Mouse (Mus musculus) ES-E14 (cell line): ENCODE data around the gene Kidins220. TPM values are rescaled to one million over a fixed set of nuclear protein-coding genes. Genes with fewer than 3 reads are reported as not detected.

ENCODE experiments used
- DNase-seq: peaks from one replicate; pipeline ENCODE4 v3.0.0-alpha.2; 2013; ENCODE audit warnings: low read depth, low spot score
- H3K27ac ChIP-seq: 2 replicates; pipeline ENCODE4 v1.5.1; 2012; ENCODE audit warnings: low read depth, mild to moderate bottlenecking, low read length, moderate library complexity, mixed read lengths; ENCODE audit not compliant: poor library complexity, insufficient read depth, severe bottlenecking
- H3K36me3 ChIP-seq: 2 replicates; pipeline ENCODE4 v1.6.1; 2012; ENCODE audit warnings: mild to moderate bottlenecking, low read length, moderate library complexity, mixed read lengths; ENCODE audit not compliant: control insufficient read depth, poor library complexity, insufficient read depth, severe bottlenecking
- H3K4me1 ChIP-seq, 2 experiments: fragments of 150-350 bp in 1 of 2; sonication (generic) in 1 of 2; 2 replicates each; pipeline ENCODE4 v1.6.1; 2012; ENCODE audit warnings: low read length in 2 of 2, mild to moderate bottlenecking in 1 of 2, mixed read lengths in 1 of 2; ENCODE audit not compliant: control insufficient read depth in 2 of 2, insufficient read depth in 2 of 2, poor library complexity in 1 of 2
- H3K4me3 ChIP-seq, 2 experiments: fragments of 150-350 bp in 1 of 2; sonication (generic) in 1 of 2; 2 replicates each; pipeline ENCODE4 v1.5.1; 2012; ENCODE audit warnings: low read length in 2 of 2, low read depth in 1 of 2, mild to moderate bottlenecking in 1 of 2, mixed read lengths in 1 of 2; ENCODE audit not compliant: insufficient read depth in 1 of 2, poor library complexity in 1 of 2, severe bottlenecking in 1 of 2
- H3K9ac ChIP-seq: 2 replicates; pipeline ENCODE4 v1.6.1; 2012; ENCODE audit warnings: low read depth, mild to moderate bottlenecking, low read length, mixed read lengths; ENCODE audit not compliant: poor library complexity, insufficient read depth, severe bottlenecking
- H3K9me3 ChIP-seq: fragments of 150-350 bp; sonication (generic); 2 replicates; pipeline ENCODE4 v1.6.1; 2012; ENCODE audit warnings: low read depth, mild to moderate bottlenecking, low read length; ENCODE audit not compliant: control insufficient read depth, insufficient read depth
- CHD2 ChIP-seq: IDR thresholded peaks from 2 replicates; pipeline ENCODE4 v1.6.1; 2014; ENCODE audit warnings: mild to moderate bottlenecking, low read depth, low read length, inconsistent platforms
- HCFC1 ChIP-seq: IDR thresholded peaks from 2 replicates; pipeline ENCODE4 v1.6.1; 2012; ENCODE audit warnings: low read length, inconsistent platforms, borderline replicate concordance; ENCODE audit not compliant: insufficient read depth
- MAFK ChIP-seq: IDR thresholded peaks from 2 replicates; pipeline ENCODE4 v1.6.1; 2014; ENCODE audit warnings: mild to moderate bottlenecking, low read depth, low read length, inconsistent platforms; ENCODE audit not compliant: insufficient read depth
- ZC3H11A ChIP-seq: IDR thresholded peaks from 2 replicates; pipeline ENCODE4 v1.6.1; 2012; ENCODE audit warnings: low read depth, mild to moderate bottlenecking, inconsistent platforms, low read length, borderline replicate concordance
- ZNF384 ChIP-seq: IDR thresholded peaks from 2 replicates; pipeline ENCODE4 v1.6.1; 2012; ENCODE audit warnings: low read depth, low read length, inconsistent platforms
- in situ Hi-C, 2 experiments: fragments of 600-800 bp; cut with MboI; formaldehyde crosslinking; loops; one replicate each; pipeline ENCODE4 v1.15.1; 2025; ENCODE audit warnings: low sequenced_read_pairs in 2 of 2, inconsistent platforms in 1 of 2; ENCODE audit not compliant: unreplicated experiment in 2 of 2
- total RNA-seq: library from RNA; depleted of rRNA; stranded (reverse); fragments of 300-350 nt; gene quantifications from 2 replicates; pipeline ENCODE4 v1.2.3, GENCODE M21; 2012

Gene Kidins220
- total RNA-seq, 1 experiment: 26.1 TPM

GRCm38 (mm10) chr12:25099313-25099562, 124.5 kb downstream of the Kidins220 start:
- Histone ChIP-seq H3K9ac (no peak overlapping the region), H3K9me3 (no peaks in the 10 kb centered on the region), H3K4me3 (peak overlapping the region; percentile 48 to 60), H3K4me1 (peaks cover 2 to 10% of the 10 kb centered on the region in 2 experiments; a peak in 2 of 4 replicates), H3K27ac (no peak overlapping the region), H3K36me3 (no peaks in the 10 kb centered on the region)
- no peak for DNase-seq
- TF ChIP-seq CHD2 (no peak), ZNF384 (no peak), ZC3H11A (no peak), MAFK (no peak), HCFC1 (no peak)
- in situ Hi-C loops: loop anchor here in 1 of 2 experiments (25.0 kb wide), 3 partner anchors 313 to 1188 kb away; no protein-coding TSS in a partner anchor

GRCm38 (mm10) chr12:25099563-25100408, 125.1 kb downstream of the Kidins220 start:
- no peaks in the 10 kb centered on the region for H3K9me3 ChIP-seq
- in situ Hi-C loops: loop anchor here in 1 of 2 experiments (25.0 kb wide), 3 partner anchors 313 to 1188 kb away; no protein-coding TSS in a partner anchor
- no peak for DNase-seq
- peak overlapping the region; percentile 60 to 62 for H3K4me3 ChIP-seq
- H3K27ac ChIP-seq: no peak overlapping the region
- no peaks in the 10 kb centered on the region for H3K36me3 ChIP-seq
- H3K4me1 ChIP-seq: peaks cover 2 to 10% of the 10 kb centered on the region in 2 experiments; a peak in 2 of 4 replicates
- H3K9ac ChIP-seq: 0 out of 2 replicates have a peak overlapping the region, but pooled peaks have one; percentile 26
- TF ChIP-seq ZNF384: no peak
- TF ChIP-seq MAFK: no peak
- TF ChIP-seq CHD2: no peak
- no peak for TF ChIP-seq ZC3H11A
- no peak for TF ChIP-seq HCFC1

DNA sequence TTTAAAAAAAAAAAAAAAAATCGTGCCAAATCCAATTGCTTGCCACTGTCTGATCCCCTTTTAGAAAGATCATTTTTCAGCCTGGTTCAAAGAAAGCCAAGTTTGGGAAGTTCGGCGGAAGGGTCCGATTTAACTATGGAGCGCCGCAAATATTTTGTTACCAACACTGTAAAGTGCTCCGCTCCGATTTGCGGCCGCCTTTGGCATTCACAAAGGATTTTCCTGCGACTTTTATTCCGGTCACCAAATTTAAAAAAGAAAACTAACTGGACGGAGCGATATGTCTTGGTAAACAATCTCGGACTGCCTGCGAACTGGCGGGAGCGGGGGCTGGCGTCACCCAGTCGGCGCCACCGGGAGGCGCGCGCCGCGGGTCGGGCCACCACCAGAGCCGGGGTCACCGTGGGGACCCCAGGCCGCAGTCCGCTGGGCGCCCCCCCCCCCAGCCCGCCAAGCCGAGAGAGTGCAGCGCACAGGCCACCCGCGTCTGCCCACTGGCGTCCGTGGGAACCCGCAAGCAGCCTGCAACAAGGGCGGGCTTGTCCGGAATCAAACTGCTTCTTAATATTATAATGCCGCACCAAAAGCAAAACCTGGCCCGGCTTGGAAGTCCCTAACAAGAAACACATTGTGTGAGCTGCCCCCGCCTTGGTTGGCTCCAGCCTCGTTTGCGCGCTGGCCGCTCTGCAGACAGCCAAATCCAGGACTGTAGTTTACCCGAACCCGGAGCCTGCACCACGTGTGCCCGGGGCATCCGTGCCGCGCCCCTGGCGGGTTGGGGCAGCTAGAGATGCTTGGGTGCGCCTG, 125.9 kb downstream of the Kidins220 start:
- Histone ChIP-seq H3K4me1 (peaks cover 2 to 10% of the 10 kb centered on the region in 2 experiments; a peak in 2 of 4 replicates), H3K9me3 (no peaks in the 10 kb centered on the region), H3K9ac (peak overlapping the region; percentile 48), H3K27ac (no peak overlapping the region), H3K36me3 (no peaks in the 10 kb centered on the region), H3K4me3 (peak overlapping the region; percentile 60 to 62)
- TF ChIP-seq CHD2: no peak
- TF ChIP-seq ZNF384: no peak
- no peak for TF ChIP-seq ZC3H11A
- TF ChIP-seq MAFK: no peak
- TF ChIP-seq HCFC1: no peak
- in situ Hi-C loops: no loop called here
- no peak for DNase-seq

DNA sequence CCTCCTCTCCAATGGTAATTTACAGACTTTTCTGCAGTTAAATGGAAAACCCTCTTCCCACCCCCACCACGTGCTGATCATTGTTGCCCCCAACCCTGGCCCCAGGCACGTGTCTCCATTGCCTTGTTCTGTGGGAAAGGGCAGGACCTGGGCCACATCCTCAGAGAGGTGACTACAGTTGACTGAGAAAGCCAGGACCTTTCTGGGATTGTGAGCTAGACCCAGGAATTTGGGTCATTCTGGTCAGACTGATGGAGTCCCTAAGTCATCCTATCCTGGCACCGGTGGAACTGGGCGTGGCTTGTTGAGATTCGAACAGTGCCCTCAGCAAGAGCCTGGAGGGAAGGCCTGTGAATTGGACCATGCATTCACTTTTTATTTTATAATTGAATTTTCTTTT, 126.7 kb downstream of the Kidins220 start:
- in situ Hi-C loops: no loop called here
- Histone ChIP-seq H3K4me3 (no peak overlapping the region), H3K9ac (no peak overlapping the region), H3K36me3 (no peaks in the 10 kb centered on the region), H3K9me3 (no peaks in the 10 kb centered on the region), H3K4me1 (peaks cover 2 to 10% of the 10 kb centered on the region in 2 experiments; a peak in 2 of 4 replicates), H3K27ac (no peak overlapping the region)
- DNase-seq: no peak
- TF ChIP-seq CHD2 (no peak), ZNF384 (no peak), MAFK (no peak), HCFC1 (no peak), ZC3H11A (no peak)
